Mouse (Mus musculus): ENCODE measurements around the gene Dppa2. TPM values are rescaled to one million over a fixed set of nuclear protein-coding genes. Genes with fewer than 3 reads are reported as not detected.

Dppa2 gene
- polyA plus RNA-seq, 1 experiment, result 0.02 TPM

DNA sequence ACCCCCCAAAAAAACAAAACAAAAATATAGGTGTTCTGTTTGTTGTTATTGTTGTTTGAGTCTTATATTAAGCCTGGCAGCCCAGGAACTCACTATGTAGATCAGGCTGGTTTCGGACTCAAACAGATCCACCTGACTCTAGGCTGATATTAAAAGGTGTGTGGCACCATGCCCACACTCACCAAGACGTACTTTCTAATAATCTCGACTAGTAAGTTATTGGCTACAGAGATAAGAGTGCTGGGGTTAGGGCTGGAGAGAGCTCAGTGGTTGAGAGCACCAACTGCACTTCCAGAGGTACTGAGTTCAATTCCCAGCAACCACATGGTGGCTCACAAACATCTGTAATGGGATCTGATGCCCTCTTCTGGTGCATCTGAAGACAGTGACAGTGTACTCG is 22.8 kb upstream of the Dppa2 start:
- TF ChIP-seq FOSL1 (IDR thresholded peaks at IDR 0.05; ENCODE audit: insufficient read depth, low read length, poor library complexity, severe bottlenecking), result no peak
- no peak for TF ChIP-seq MYOD1 (IDR thresholded peaks at IDR 0.05; ENCODE audit: control insufficient read depth, insufficient read length, low read depth)
- no peak for TF ChIP-seq CEBPB (IDR thresholded peaks at IDR 0.05; ENCODE audit: low read depth)
- no peak for TF ChIP-seq MYOG (IDR thresholded peaks at IDR 0.05; ENCODE audit: control insufficient read depth, extremely low read depth, insufficient read length)
- TF ChIP-seq CTCF (IDR thresholded peaks at IDR 0.05; ENCODE audit: control insufficient read depth, insufficient read depth, insufficient read length), result no peak
- TF ChIP-seq MAX (IDR thresholded peaks at IDR 0.05), result no peak
- no peak for TF ChIP-seq USF1 (IDR thresholded peaks at IDR 0.05; ENCODE audit: low read depth)
- Histone ChIP-seq H3K79me3 (ENCODE audit: low read depth) (no peaks in the 10 kb centered on the region), H3K27me3 (ENCODE audit: control insufficient read depth, insufficient read depth, insufficient read length) (no peaks in the 10 kb centered on the region), H3K36me3 (ENCODE audit: control insufficient read depth, insufficient read depth) (no peaks in the 10 kb centered on the region), H3K79me2 (ENCODE audit: control insufficient read depth, insufficient read depth) (no peaks in the 10 kb centered on the region), H3K4me3 (ENCODE audit: insufficient read depth, poor library complexity, severe bottlenecking) (no peak overlapping the region), H3ac (ENCODE audit: control insufficient read depth, insufficient read length, low read depth) (no peak overlapping the region)

DNA sequence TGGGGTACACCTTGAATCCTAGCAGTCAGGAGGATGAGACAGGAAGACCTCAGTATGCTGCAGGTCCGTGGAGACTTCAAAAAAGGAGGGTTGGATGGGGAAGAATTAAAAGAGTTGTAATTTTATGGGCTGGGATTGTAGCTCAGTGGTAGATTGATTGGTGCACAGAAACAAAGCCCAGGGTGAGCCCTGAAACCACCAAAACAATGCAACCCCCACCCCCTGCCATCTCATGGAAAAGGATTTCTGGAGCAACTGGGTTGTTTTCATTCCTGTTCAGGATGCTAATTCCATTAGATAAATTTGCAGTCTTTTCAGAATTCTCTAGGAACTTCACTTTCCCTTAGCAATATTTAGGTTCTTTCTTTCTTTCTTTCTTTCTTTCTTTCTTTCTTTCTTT is 20.9 kb upstream of the Dppa2 start:
- H3K36me3 ChIP-seq (ENCODE audit: control insufficient read depth, insufficient read depth), result no peaks in the 10 kb centered on the region
- no peak overlapping the region for H3ac ChIP-seq (ENCODE audit: control insufficient read depth, insufficient read length, low read depth)
- no peaks in the 10 kb centered on the region for H3K27me3 ChIP-seq (ENCODE audit: control insufficient read depth, insufficient read depth, insufficient read length)
- no peak for TF ChIP-seq USF1 (IDR thresholded peaks at IDR 0.05; ENCODE audit: low read depth)
- no peak for TF ChIP-seq FOSL1 (IDR thresholded peaks at IDR 0.05; ENCODE audit: insufficient read depth, low read length, poor library complexity, severe bottlenecking)
- H3K79me2 ChIP-seq (ENCODE audit: control insufficient read depth, insufficient read depth), result no peaks in the 10 kb centered on the region
- no peak overlapping the region for H3K4me3 ChIP-seq (ENCODE audit: insufficient read depth, poor library complexity, severe bottlenecking)
- no peaks in the 10 kb centered on the region for H3K79me3 ChIP-seq (ENCODE audit: low read depth)

DNA sequence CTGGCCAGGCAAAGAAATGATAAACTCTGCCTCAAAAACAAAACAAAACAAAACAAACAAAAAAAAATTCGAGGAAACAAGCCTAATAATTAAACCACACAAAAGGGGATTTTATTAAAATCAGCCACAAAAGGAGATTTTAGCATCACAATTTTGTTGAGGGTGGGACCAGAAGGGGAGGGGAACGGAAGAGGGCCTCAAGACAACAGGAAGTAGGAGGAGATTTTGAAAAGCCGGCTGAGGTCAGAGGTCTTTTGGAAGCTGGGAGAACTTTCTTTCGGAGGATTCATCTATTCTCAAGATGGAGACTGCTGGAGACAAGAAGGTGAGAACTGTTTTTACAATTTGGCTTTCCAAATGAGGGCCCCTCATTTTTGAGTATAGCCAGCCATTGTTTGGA is 20.2 kb upstream of the Dppa2 start, which contains the start of gene Dppa4:
Gene Dppa4 (plus strand): TSS at position 217 of the 400 bp plus-strand sequence.
- H3K4me3 ChIP-seq (ENCODE audit: insufficient read depth, poor library complexity, severe bottlenecking), result no peak within 1 kb of the TSS
- no peaks in the 10 kb centered on the region for H3K79me2 ChIP-seq (ENCODE audit: control insufficient read depth, insufficient read depth)
- no peaks in the 10 kb centered on the region for H3K36me3 ChIP-seq (ENCODE audit: control insufficient read depth, insufficient read depth)
- H3K27me3 ChIP-seq (ENCODE audit: control insufficient read depth, insufficient read depth, insufficient read length), result no peaks in the 10 kb centered on the region
- no peak within 1 kb of the TSS for H3ac ChIP-seq (ENCODE audit: control insufficient read depth, insufficient read length, low read depth)
- no peak for TF ChIP-seq USF1 (IDR thresholded peaks at IDR 0.05; ENCODE audit: low read depth)
- TF ChIP-seq CEBPB (IDR thresholded peaks at IDR 0.05; ENCODE audit: low read depth), result no peak
- no peak for TF ChIP-seq MYOD1 (IDR thresholded peaks at IDR 0.05; ENCODE audit: control insufficient read depth, insufficient read length, low read depth)
- no peak for TF ChIP-seq CTCF (IDR thresholded peaks at IDR 0.05; ENCODE audit: control insufficient read depth, insufficient read depth, insufficient read length)
- no peaks in the 10 kb centered on the region for H3K79me3 ChIP-seq (ENCODE audit: low read depth)

DNA sequence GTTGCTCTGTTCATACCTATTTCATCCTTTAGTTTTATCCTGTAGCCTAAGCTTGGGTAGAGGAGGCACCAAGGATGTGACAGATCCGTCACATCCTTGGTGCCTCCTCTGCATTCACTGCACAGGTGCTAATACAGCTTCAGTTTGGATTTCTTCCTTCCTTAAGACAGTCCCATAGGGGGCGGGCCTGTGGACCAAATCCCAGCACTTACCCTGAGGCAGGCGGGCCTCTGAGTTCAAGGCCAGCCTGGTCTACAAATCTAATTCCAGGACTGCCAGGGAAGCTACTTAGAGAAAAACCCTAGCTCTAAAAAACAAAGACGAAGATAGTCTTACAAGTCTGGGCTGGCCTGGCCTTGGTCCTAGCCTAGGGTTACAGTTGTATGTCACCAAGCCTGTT is 18.2 kb upstream of the Dppa2 start:
- no peak overlapping the region for H3K4me3 ChIP-seq (ENCODE audit: insufficient read depth, poor library complexity, severe bottlenecking)
- TF ChIP-seq MYOD1 (IDR thresholded peaks at IDR 0.05; ENCODE audit: control insufficient read depth, insufficient read length, low read depth) (no peak), MYOG (IDR thresholded peaks at IDR 0.05; ENCODE audit: control insufficient read depth, extremely low read depth, insufficient read length) (no peak), CTCF (IDR thresholded peaks at IDR 0.05; ENCODE audit: control insufficient read depth, insufficient read depth, insufficient read length) (no peak), USF1 (IDR thresholded peaks at IDR 0.05; ENCODE audit: low read depth) (no peak), CEBPB (IDR thresholded peaks at IDR 0.05; ENCODE audit: low read depth) (no peak), FOSL1 (IDR thresholded peaks at IDR 0.05; ENCODE audit: insufficient read depth, low read length, poor library complexity, severe bottlenecking) (no peak), MAX (IDR thresholded peaks at IDR 0.05) (no peak)
- no peaks in the 10 kb centered on the region for H3K27me3 ChIP-seq (ENCODE audit: control insufficient read depth, insufficient read depth, insufficient read length)

DNA sequence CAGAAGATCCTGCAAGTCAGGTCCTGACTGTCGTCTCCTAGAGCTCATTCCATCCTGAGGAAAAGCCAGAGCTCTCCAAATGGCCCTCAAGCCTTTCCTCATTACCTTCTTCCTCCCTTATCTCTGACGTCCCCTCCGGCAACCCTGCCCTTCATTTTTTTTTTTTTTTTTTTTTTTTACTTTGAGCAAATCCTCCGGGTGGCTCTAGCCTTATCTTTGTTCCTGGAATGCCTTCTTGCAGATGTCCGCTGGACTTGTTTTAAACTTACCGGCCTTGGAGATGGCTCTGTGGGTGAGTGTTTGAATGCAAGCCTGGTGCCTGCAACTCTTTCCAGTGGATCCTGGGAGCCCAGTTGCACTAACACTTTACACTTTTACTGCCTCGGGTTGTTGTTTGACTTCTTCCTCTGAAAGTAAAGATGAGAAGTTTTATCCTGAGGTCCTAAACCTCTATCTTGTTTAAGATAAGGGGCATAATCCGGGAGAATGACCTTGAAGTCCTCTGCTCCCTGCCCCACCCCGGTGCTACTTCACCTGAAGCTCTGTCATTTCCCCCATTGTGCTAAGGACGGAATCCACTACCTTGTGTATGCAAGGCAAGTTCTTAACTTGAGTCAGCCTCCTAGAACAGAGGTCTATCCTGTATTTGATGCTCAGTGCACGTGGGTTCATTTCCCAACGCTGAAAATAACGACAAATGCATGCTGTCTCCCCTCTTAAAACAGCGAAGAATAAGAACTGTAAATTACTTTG is 6.1 kb upstream of the Dppa2 start:
- H3K79me3 ChIP-seq (ENCODE audit: low read depth), result no peaks in the 10 kb centered on the region
- H3K27me3 ChIP-seq (ENCODE audit: control insufficient read depth, insufficient read depth, insufficient read length), result no peaks in the 10 kb centered on the region
- H3K4me3 ChIP-seq (ENCODE audit: insufficient read depth, poor library complexity, severe bottlenecking), result no peak overlapping the region
- H3ac ChIP-seq (ENCODE audit: control insufficient read depth, insufficient read length, low read depth), result no peak overlapping the region
- H3K36me3 ChIP-seq (ENCODE audit: control insufficient read depth, insufficient read depth), result no peaks in the 10 kb centered on the region
- TF ChIP-seq CTCF (IDR thresholded peaks at IDR 0.05; ENCODE audit: control insufficient read depth, insufficient read depth, insufficient read length) (no peak), MYOG (IDR thresholded peaks at IDR 0.05; ENCODE audit: control insufficient read depth, extremely low read depth, insufficient read length) (no peak), FOSL1 (IDR thresholded peaks at IDR 0.05; ENCODE audit: insufficient read depth, low read length, poor library complexity, severe bottlenecking) (no peak), MYOD1 (IDR thresholded peaks at IDR 0.05; ENCODE audit: control insufficient read depth, insufficient read length, low read depth) (no peak), MAX (IDR thresholded peaks at IDR 0.05) (no peak), USF1 (IDR thresholded peaks at IDR 0.05; ENCODE audit: low read depth) (no peak), CEBPB (IDR thresholded peaks at IDR 0.05; ENCODE audit: low read depth) (no peak)
- H3K79me2 ChIP-seq (ENCODE audit: control insufficient read depth, insufficient read depth), result no peaks in the 10 kb centered on the region

More for the DNA sequence above, 18.2 kb upstream of the Dppa2 start:
- Histone ChIP-seq H3K36me3 (ENCODE audit: control insufficient read depth, insufficient read depth) (no peaks in the 10 kb centered on the region), H3ac (ENCODE audit: control insufficient read depth, insufficient read length, low read depth) (no peak overlapping the region), H3K79me2 (ENCODE audit: control insufficient read depth, insufficient read depth) (no peaks in the 10 kb centered on the region), H3K79me3 (ENCODE audit: low read depth) (no peaks in the 10 kb centered on the region)

DNA sequence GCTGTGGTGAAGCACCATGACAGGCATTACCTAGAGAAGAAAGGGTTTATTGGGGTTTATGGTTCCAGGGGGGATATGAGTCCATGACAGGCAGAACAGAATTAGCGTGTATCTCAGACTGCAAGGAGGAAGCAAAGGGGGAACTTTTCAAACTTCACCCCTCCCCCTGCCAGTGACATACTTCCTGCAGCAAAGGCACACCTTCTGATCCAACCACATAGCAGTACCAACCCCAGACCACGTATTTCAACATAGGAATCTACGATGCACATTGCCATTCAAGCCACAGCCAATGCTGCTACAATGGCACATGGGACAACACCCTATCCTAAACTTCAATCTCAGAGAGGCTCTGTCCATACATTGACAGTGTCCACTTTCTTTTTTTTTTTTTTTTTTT is 3.8 kb upstream of the Dppa2 start:
- H3K79me3 ChIP-seq (ENCODE audit: low read depth), result no peaks in the 10 kb centered on the region
- H3ac ChIP-seq (ENCODE audit: control insufficient read depth, insufficient read length, low read depth), result no peak overlapping the region
- H3K79me2 ChIP-seq (ENCODE audit: control insufficient read depth, insufficient read depth), result no peaks in the 10 kb centered on the region
- TF ChIP-seq CEBPB (IDR thresholded peaks at IDR 0.05; ENCODE audit: low read depth), result no peak
- no peak for TF ChIP-seq USF1 (IDR thresholded peaks at IDR 0.05; ENCODE audit: low read depth)
- H3K4me3 ChIP-seq (ENCODE audit: insufficient read depth, poor library complexity, severe bottlenecking), result no peak overlapping the region
- no peaks in the 10 kb centered on the region for H3K27me3 ChIP-seq (ENCODE audit: control insufficient read depth, insufficient read depth, insufficient read length)
- no peaks in the 10 kb centered on the region for H3K36me3 ChIP-seq (ENCODE audit: control insufficient read depth, insufficient read depth)

Measured in C2C12 (cell line).